Mouse (Mus musculus): ENCODE measurements around the gene Mindy4. TPM values are rescaled to one million over a fixed set of nuclear protein-coding genes. Genes with fewer than 3 reads are reported as not detected.

Gene Mindy4
- polyA plus RNA-seq, 1 experiment from 2014 or later, result 24.2 TPM

GRCm38 (mm10) chr6:55353711-55354445 lies 150.7 kb downstream of the Mindy4 start:
- DNase-seq (ENCODE audit: low spot score, missing footprints) (no peak), ATAC-seq (ENCODE audit: low FRiP score) (no peak)
- Histone ChIP-seq H3K9me3 (ENCODE audit: control insufficient read depth, low read length) (no peaks in the 10 kb centered on the region), H3K4me1 (ENCODE audit: control insufficient read depth, insufficient read depth, low read length) (no peaks in the 10 kb centered on the region), H3K9ac (ENCODE audit: low read length) (no peak overlapping the region), H3K4me2 (no peak overlapping the region), H3K27me3 (ENCODE audit: control insufficient read depth, insufficient read depth, low read length) (no peaks in the 10 kb centered on the region), H3K4me3 (ENCODE audit: low read depth, low read length) (no peak overlapping the region), H3K36me3 (ENCODE audit: control insufficient read depth, insufficient read depth, low read length) (no peaks in the 10 kb centered on the region), H3K27ac (ENCODE audit: low read depth, low read length) (no peak overlapping the region)
- 80% methylated on average over 12 of the region's 12 CpGs for WGBS

- ATAC-seq (ENCODE audit: low FRiP score) (no peak), DNase-seq (ENCODE audit: low spot score, missing footprints) (no peak)
- Histone ChIP-seq H3K36me3 (ENCODE audit: control insufficient read depth, insufficient read depth, low read length) (no peaks in the 10 kb centered on the region), H3K4me2 (no peak overlapping the region), H3K4me3 (ENCODE audit: low read depth, low read length) (no peak overlapping the region), H3K9me3 (ENCODE audit: control insufficient read depth, low read length) (no peaks in the 10 kb centered on the region), H3K4me1 (ENCODE audit: control insufficient read depth, insufficient read depth, low read length) (no peaks in the 10 kb centered on the region), H3K9ac (ENCODE audit: low read length) (no peak overlapping the region), H3K27ac (ENCODE audit: low read depth, low read length) (no peak overlapping the region), H3K27me3 (ENCODE audit: control insufficient read depth, insufficient read depth, low read length) (no peaks in the 10 kb centered on the region)
- 64% methylated on average over 4 of the region's 4 CpGs for WGBS
Measured at GRCm38 (mm10) chr6:55354456-55355117, 151.4 kb downstream of the Mindy4 start.

GRCm38 (mm10) chr6:55355575-55355974 lies 152.4 kb downstream of the Mindy4 start:
- Histone ChIP-seq H3K27ac (ENCODE audit: low read depth, low read length) (no peak overlapping the region), H3K27me3 (ENCODE audit: control insufficient read depth, insufficient read depth, low read length) (no peaks in the 10 kb centered on the region), H3K36me3 (ENCODE audit: control insufficient read depth, insufficient read depth, low read length) (no peaks in the 10 kb centered on the region), H3K4me3 (ENCODE audit: low read depth, low read length) (no peak overlapping the region), H3K4me1 (ENCODE audit: control insufficient read depth, insufficient read depth, low read length) (no peaks in the 10 kb centered on the region), H3K9me3 (ENCODE audit: control insufficient read depth, low read length) (no peaks in the 10 kb centered on the region), H3K4me2 (no peak overlapping the region), H3K9ac (ENCODE audit: low read length) (no peak overlapping the region)
- WGBS, result 90% methylated on average over 7 of the region's 7 CpGs
- no peak for DNase-seq (ENCODE audit: low spot score, missing footprints)
- no peak for ATAC-seq (ENCODE audit: low FRiP score)

DNA sequence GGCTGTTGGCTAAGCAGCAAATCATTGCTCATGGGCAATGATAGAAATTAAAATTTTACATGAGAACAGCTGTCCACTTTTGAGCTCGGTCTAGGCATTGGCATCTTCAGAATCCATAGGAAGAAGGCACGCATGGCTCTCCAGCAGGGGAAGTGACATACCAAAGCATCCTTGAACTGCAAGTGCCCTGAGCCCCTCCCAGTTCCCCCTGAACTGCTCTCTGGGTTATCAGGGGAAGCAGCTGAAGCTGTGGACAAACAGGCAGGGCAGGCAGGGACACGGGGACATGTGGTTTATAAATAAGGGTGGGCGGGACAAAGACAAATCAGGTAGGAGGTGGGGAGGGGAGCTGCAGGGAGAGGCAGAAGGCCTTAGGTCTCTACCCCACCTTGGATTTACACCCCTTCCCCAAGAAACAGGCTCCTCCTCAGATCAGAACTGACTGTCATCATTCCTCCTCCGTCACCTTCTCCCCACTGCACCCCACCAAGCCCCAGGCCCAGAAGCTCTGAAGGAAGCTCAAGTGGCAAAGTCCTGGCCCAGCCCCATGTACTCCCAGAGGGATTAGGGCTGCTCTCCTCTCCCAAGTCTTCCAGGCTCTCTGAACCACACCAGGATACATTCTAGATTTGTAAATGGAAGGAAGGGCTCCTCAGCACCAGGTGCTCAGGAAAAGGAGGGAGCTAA lies 153.0 kb downstream of the Mindy4 start:
- Histone ChIP-seq H3K4me2 (no peak overlapping the region), H3K9ac (ENCODE audit: low read length) (no peak overlapping the region), H3K4me3 (ENCODE audit: low read depth, low read length) (no peak overlapping the region), H3K27ac (ENCODE audit: low read depth, low read length) (no peak overlapping the region), H3K4me1 (ENCODE audit: control insufficient read depth, insufficient read depth, low read length) (no peaks in the 10 kb centered on the region), H3K27me3 (ENCODE audit: control insufficient read depth, insufficient read depth, low read length) (no peaks in the 10 kb centered on the region), H3K9me3 (ENCODE audit: control insufficient read depth, low read length) (no peaks in the 10 kb centered on the region), H3K36me3 (ENCODE audit: control insufficient read depth, insufficient read depth, low read length) (no peaks in the 10 kb centered on the region)
- WGBS, result 65% methylated on average over 5 of the region's 5 CpGs
- DNase-seq (ENCODE audit: low spot score, missing footprints) (no peak), ATAC-seq (ENCODE audit: low FRiP score) (no peak)

- no peaks in the 10 kb centered on the region for H3K4me1 ChIP-seq (ENCODE audit: control insufficient read depth, insufficient read depth, low read length)
- H3K9ac ChIP-seq (ENCODE audit: low read length), result no peak overlapping the region
- no peak for ATAC-seq (ENCODE audit: low FRiP score)
- no peak overlapping the region for H3K4me3 ChIP-seq (ENCODE audit: low read depth, low read length)
- H3K36me3 ChIP-seq (ENCODE audit: control insufficient read depth, insufficient read depth, low read length), result no peaks in the 10 kb centered on the region
- DNase-seq (ENCODE audit: low spot score, missing footprints), result no peak
- no peak overlapping the region for H3K4me2 ChIP-seq
- no peaks in the 10 kb centered on the region for H3K9me3 ChIP-seq (ENCODE audit: control insufficient read depth, low read length)
- WGBS, result 65% methylated on average over 5 of the region's 5 CpGs
- H3K27me3 ChIP-seq (ENCODE audit: control insufficient read depth, insufficient read depth, low read length), result no peaks in the 10 kb centered on the region
- H3K27ac ChIP-seq (ENCODE audit: low read depth, low read length), result no peak overlapping the region
Measured at GRCm38 (mm10) chr6:55356976-55357635, 153.9 kb downstream of the Mindy4 start.

GRCm38 (mm10) chr6:55357636-55358031 lies 154.5 kb downstream of the Mindy4 start:
- ATAC-seq (ENCODE audit: low FRiP score) (0 out of 2 replicates have a peak, but pooled peaks have one; percentile 24), DNase-seq (ENCODE audit: low spot score, missing footprints) (no peak)
- no peak overlapping the region for H3K4me2 ChIP-seq
- H3K27ac ChIP-seq (ENCODE audit: low read depth, low read length), result no peak overlapping the region
- no peak overlapping the region for H3K4me3 ChIP-seq (ENCODE audit: low read depth, low read length)
- WGBS, result 83% methylated on average over 6 of the region's 6 CpGs
- no peaks in the 10 kb centered on the region for H3K27me3 ChIP-seq (ENCODE audit: control insufficient read depth, insufficient read depth, low read length)
- no peaks in the 10 kb centered on the region for H3K36me3 ChIP-seq (ENCODE audit: control insufficient read depth, insufficient read depth, low read length)
- H3K9me3 ChIP-seq (ENCODE audit: control insufficient read depth, low read length), result no peaks in the 10 kb centered on the region
- H3K9ac ChIP-seq (ENCODE audit: low read length), result no peak overlapping the region
- no peaks in the 10 kb centered on the region for H3K4me1 ChIP-seq (ENCODE audit: control insufficient read depth, insufficient read depth, low read length)

GRCm38 (mm10) chr6:55358731-55359143 lies 155.6 kb downstream of the Mindy4 start:
- ATAC-seq (ENCODE audit: low FRiP score), result peak; percentile 68; the same call in 1 of the 2 replicates

DNA sequence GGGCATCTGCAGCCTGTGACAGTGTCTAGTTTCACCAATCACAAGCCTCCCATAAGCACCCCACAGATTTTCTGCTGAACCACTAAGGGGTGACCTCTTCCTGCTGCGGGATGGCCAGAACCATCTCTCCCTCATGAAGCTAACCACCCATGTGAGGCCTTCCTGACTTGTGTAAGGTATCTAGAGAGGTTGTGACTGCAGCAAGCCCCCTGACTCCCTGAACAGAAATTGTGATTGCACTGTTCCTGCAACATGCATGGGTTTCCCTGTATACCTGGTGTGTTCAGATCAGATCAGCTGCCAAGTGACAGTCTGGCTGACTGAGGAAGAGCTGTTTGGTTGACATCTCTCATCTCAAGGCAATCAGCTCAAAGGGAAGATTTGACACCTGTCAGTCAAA lies 159.5 kb downstream of the Mindy4 start:
- Histone ChIP-seq H3K9ac (ENCODE audit: low read length) (no peak overlapping the region), H3K27ac (ENCODE audit: low read depth, low read length) (no peak overlapping the region), H3K4me2 (no peak overlapping the region), H3K4me3 (ENCODE audit: low read depth, low read length) (no peak overlapping the region), H3K9me3 (ENCODE audit: control insufficient read depth, low read length) (no peaks in the 10 kb centered on the region), H3K4me1 (ENCODE audit: control insufficient read depth, insufficient read depth, low read length) (no peaks in the 10 kb centered on the region), H3K27me3 (ENCODE audit: control insufficient read depth, insufficient read depth, low read length) (no peaks in the 10 kb centered on the region), H3K36me3 (ENCODE audit: control insufficient read depth, insufficient read depth, low read length) (no peaks in the 10 kb centered on the region)
- WGBS, result 83% methylated on average over 1 of the region's 1 CpGs
- no peak for ATAC-seq (ENCODE audit: low FRiP score)
- DNase-seq (ENCODE audit: low spot score, missing footprints), result no peak

More at GRCm38 (mm10) chr6:55358731-55359143, 155.6 kb downstream of the Mindy4 start:
- H3K4me2 ChIP-seq, result no peak overlapping the region
- no peaks in the 10 kb centered on the region for H3K4me1 ChIP-seq (ENCODE audit: control insufficient read depth, insufficient read depth, low read length)
- H3K9me3 ChIP-seq (ENCODE audit: control insufficient read depth, low read length), result no peaks in the 10 kb centered on the region
- H3K9ac ChIP-seq (ENCODE audit: low read length), result no peak overlapping the region
- peak; percentile 87 for DNase-seq (ENCODE audit: low spot score, missing footprints)
- no peaks in the 10 kb centered on the region for H3K27me3 ChIP-seq (ENCODE audit: control insufficient read depth, insufficient read depth, low read length)
- H3K4me3 ChIP-seq (ENCODE audit: low read depth, low read length), result no peak overlapping the region
- no peak overlapping the region for H3K27ac ChIP-seq (ENCODE audit: low read depth, low read length)
- H3K36me3 ChIP-seq (ENCODE audit: control insufficient read depth, insufficient read depth, low read length), result no peaks in the 10 kb centered on the region
- WGBS, result 30% methylated on average over 2 of the region's 2 CpGs
